Mouse (Mus musculus): Measurements from ENCODE around the gene Tle6. TPM values are rescaled to one million over a fixed set of nuclear protein-coding genes. Genes with fewer than 3 reads are reported as not detected.

Tle6 gene
- polyA plus RNA-seq, 1 experiment from 2014 or later = 3.5 TPM

DNA sequence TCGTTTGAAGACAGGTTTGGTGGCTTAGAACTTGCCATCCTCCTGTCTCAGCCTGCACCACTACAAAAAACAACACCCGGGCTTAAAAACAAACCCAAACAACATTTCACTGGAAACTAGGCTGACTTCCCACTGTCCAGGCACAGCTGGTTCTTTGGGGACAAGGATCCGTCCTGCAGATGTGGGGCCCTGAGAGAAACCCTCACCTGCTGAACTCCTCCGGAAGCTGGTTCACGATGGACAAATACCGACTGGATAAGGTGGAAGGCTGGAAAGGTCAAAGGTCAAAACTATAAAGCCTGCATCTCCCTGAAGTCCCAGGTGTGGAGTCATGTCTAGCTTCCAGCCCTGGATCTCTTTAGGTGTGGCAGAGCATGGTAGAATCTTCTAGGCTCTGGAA is 2.0 kb downstream of the Tle6 start:
- no peak overlapping the region for H3K9ac ChIP-seq (replicated peaks; ENCODE audit: low read depth, low read length)
- no peak overlapping the region for H3K4me2 ChIP-seq (ENCODE audit: low read length)
- no peaks in the 10 kb centered on the region for H3K36me3 ChIP-seq (ENCODE audit: control insufficient read depth, insufficient read depth)
- 56% methylated on average over 6 of the region's 6 CpGs for WGBS
- H3K9me3 ChIP-seq (ENCODE audit: control insufficient read depth, low read length) = no peaks in the 10 kb centered on the region
- H3K4me1 ChIP-seq (replicated peaks; ENCODE audit: control insufficient read depth, insufficient read depth, low read length) = peaks cover 43% of the 10 kb centered on the region
- H3K27ac ChIP-seq (ENCODE audit: low read length) = no peak overlapping the region
- H3K27me3 ChIP-seq (replicated peaks; ENCODE audit: control insufficient read depth, insufficient read depth, low read length) = peaks cover 24% of the 10 kb centered on the region
- H3K4me3 ChIP-seq (replicated peaks; ENCODE audit: low read length) = no peak overlapping the region
- ATAC-seq = no peak

DNA sequence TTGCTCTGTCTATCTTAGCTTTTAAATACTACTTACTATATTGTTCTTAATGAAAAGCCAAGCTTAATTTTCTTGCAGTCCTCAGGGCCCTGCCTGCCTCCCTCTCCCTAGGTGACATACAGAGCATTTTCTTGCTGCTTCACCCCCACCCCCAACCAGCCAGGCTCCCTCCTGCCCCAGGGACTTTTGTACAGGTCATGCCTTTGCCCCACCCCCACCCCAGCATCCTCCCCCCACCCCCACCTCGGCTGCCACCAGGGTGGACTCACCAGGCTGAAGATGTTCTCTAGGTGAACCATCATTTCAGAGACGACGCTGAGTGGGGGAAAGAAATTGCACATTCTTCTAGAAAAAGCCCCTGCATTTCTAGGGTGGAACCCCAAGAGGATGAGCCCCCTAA is 2.5 kb downstream of the Tle6 start:
- ATAC-seq = no peak
- Histone ChIP-seq H3K4me2 (ENCODE audit: low read length) (no peak overlapping the region), H3K4me3 (replicated peaks; ENCODE audit: low read length) (no peak overlapping the region), H3K9me3 (ENCODE audit: control insufficient read depth, low read length) (no peaks in the 10 kb centered on the region), H3K4me1 (replicated peaks; ENCODE audit: control insufficient read depth, insufficient read depth, low read length) (peaks cover 43% of the 10 kb centered on the region), H3K27ac (ENCODE audit: low read length) (no peak overlapping the region), H3K9ac (replicated peaks; ENCODE audit: low read depth, low read length) (no peak overlapping the region), H3K36me3 (ENCODE audit: control insufficient read depth, insufficient read depth) (no peaks in the 10 kb centered on the region), H3K27me3 (replicated peaks; ENCODE audit: control insufficient read depth, insufficient read depth, low read length) (peaks cover 27% of the 10 kb centered on the region)
- 47% methylated on average over 3 of the region's 3 CpGs for WGBS

DNA sequence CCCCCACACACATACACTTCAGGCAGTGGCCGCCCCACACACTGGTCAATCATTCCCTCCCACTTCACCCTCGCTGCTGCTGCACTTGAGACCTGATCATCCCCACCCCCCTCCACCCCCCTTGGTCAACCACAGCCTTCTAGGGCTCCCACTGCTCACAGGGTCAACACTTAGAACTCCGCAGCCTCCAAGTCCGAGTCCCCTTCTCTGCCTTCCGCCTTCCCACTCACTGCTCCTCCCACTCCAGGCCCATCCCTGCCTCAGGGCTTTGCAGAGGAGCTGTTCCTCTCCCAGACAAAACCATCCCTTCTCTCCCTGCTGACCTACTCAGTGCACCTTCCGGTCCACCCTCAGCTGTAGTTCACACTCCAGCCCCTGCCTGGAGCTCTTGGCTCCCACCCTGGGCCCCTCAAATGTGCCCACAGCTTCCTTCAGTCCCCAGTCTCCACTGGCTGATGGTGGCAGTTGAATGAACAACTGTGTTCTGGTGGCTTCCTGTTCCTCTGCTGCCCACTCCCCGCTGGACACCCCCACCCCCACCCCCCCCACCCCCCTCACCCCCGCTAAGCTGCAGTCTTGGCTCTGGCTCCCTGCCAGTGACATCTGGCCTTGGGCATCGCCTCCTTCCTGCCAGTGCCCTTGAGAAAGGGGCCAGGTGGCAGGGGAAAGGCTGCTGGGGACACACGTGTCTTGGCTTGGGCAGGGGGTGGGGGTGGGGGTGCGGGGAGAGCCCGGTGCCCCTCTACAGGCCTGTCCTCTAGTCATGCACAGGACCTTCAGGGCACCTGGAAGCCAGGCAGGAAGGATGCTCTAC is 3.5 kb downstream of the Tle6 start:
- H3K27ac ChIP-seq (ENCODE audit: low read length) = no peak overlapping the region
- no peak overlapping the region for H3K9ac ChIP-seq (replicated peaks; ENCODE audit: low read depth, low read length)
- peaks cover 39% of the 10 kb centered on the region for H3K4me1 ChIP-seq (replicated peaks; ENCODE audit: control insufficient read depth, insufficient read depth, low read length)
- no peaks in the 10 kb centered on the region for H3K9me3 ChIP-seq (ENCODE audit: control insufficient read depth, low read length)
- H3K36me3 ChIP-seq (ENCODE audit: control insufficient read depth, insufficient read depth) = no peaks in the 10 kb centered on the region
- ATAC-seq = peak; percentile 14
- H3K4me3 ChIP-seq (replicated peaks; ENCODE audit: low read length) = no peak overlapping the region
- peaks cover 30% of the 10 kb centered on the region for H3K27me3 ChIP-seq (replicated peaks; ENCODE audit: control insufficient read depth, insufficient read depth, low read length)
- 7% methylated on average over 12 of the region's 12 CpGs for WGBS
- no peak overlapping the region for H3K4me2 ChIP-seq (ENCODE audit: low read length)

DNA sequence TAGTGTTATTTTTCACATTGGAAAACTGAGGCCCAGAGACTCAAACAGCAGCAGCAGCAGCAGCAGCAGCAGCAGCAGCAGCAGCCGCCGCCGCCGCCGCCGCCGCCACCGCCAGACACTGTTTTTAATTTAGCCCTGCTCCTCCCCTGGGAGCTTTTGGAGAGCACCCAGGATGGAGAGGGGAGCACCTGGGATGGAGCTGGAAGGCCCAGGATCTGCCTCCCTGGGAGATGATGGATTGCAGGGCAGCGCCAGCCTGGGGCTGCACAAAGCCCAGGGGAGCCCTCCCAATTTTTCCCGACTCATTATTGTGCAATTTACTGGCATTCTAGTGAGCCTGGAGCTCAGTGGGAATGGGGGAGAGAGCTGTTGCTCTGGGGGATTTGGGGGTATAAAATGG is 4.3 kb downstream of the Tle6 start:
- ATAC-seq = no peak
- peaks cover 27% of the 10 kb centered on the region for H3K27me3 ChIP-seq (replicated peaks; ENCODE audit: control insufficient read depth, insufficient read depth, low read length)
- H3K36me3 ChIP-seq (ENCODE audit: control insufficient read depth, insufficient read depth) = no peaks in the 10 kb centered on the region
- H3K4me2 ChIP-seq (ENCODE audit: low read length) = peak overlapping the region; percentile 37
- H3K4me1 ChIP-seq (replicated peaks; ENCODE audit: control insufficient read depth, insufficient read depth, low read length) = peaks cover 38% of the 10 kb centered on the region
- no peaks in the 10 kb centered on the region for H3K9me3 ChIP-seq (ENCODE audit: control insufficient read depth, low read length)
- peak overlapping the region; percentile 14; the same call in 1 of the 2 replicates for H3K27ac ChIP-seq (ENCODE audit: low read length)
- peak overlapping the region; percentile 15; the same call in 1 of the 2 replicates for H3K4me3 ChIP-seq (replicated peaks; ENCODE audit: low read length)
- peak overlapping the region; percentile 46 for H3K9ac ChIP-seq (replicated peaks; ENCODE audit: low read depth, low read length)
- 0% methylated on average over 10 of the region's 10 CpGs for WGBS

DNA sequence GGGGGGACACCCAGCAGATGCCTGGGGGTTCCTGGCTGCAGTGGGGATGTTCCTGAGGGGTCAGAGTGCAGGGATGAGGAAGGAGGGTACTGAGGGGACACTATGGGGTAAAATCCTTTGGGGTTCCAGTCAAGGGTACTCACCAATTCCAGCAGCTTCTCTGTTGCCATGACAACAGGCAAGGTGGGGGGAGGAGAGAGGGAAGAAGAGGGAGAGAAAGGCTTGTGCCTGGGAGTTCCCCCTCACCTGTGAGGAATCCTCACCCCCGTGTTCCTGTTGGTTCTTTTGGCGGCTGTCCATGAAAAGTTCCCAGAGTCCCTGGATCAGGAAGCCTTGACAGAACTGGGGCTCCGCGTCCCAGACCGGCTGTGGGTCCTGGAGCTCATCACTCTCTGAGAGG is 5.3 kb downstream of the Tle6 start:
- no peak overlapping the region for H3K4me2 ChIP-seq (ENCODE audit: low read length)
- no peak for ATAC-seq
- no peaks in the 10 kb centered on the region for H3K36me3 ChIP-seq (ENCODE audit: control insufficient read depth, insufficient read depth)
- no peak overlapping the region for H3K27ac ChIP-seq (ENCODE audit: low read length)
- 43% methylated on average over 5 of the region's 5 CpGs for WGBS
- no peak overlapping the region for H3K4me3 ChIP-seq (replicated peaks; ENCODE audit: low read length)
- peaks cover 28% of the 10 kb centered on the region for H3K4me1 ChIP-seq (replicated peaks; ENCODE audit: control insufficient read depth, insufficient read depth, low read length)
- H3K9me3 ChIP-seq (ENCODE audit: control insufficient read depth, low read length) = no peaks in the 10 kb centered on the region
- H3K27me3 ChIP-seq (replicated peaks; ENCODE audit: control insufficient read depth, insufficient read depth, low read length) = peaks cover 27% of the 10 kb centered on the region
- no peak overlapping the region for H3K9ac ChIP-seq (replicated peaks; ENCODE audit: low read depth, low read length)

DNA sequence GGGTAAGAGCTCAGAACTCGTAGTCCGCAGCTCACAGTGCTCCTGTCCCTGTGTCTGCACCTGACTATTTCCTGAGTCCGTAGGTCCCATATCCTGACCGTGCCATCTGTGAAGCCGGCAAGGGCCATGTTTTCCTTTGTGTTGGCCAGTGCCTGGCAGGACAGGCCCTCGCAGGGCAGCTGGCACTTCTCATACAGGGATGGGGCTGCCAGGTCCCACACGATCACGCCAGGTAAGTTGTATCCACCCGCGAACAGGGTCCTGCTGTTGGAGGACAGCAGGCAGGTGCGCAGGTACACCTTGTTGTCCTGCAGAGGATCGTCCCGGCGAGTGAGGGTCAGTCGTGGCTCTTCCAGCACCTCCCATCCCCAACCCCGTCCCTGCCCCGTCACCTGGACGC is 6.9 kb downstream of the Tle6 start:
- H3K4me3 ChIP-seq (replicated peaks; ENCODE audit: low read length) = no peak overlapping the region
- H3K9ac ChIP-seq (replicated peaks; ENCODE audit: low read depth, low read length) = no peak overlapping the region
- peaks cover 26% of the 10 kb centered on the region for H3K4me1 ChIP-seq (replicated peaks; ENCODE audit: control insufficient read depth, insufficient read depth, low read length)
- ATAC-seq = no peak
- H3K27me3 ChIP-seq (replicated peaks; ENCODE audit: control insufficient read depth, insufficient read depth, low read length) = peaks cover 25% of the 10 kb centered on the region
- no peak overlapping the region for H3K27ac ChIP-seq (ENCODE audit: low read length)
- 76% methylated on average over 18 of the region's 18 CpGs for WGBS
- no peaks in the 10 kb centered on the region for H3K9me3 ChIP-seq (ENCODE audit: control insufficient read depth, low read length)
- H3K36me3 ChIP-seq (ENCODE audit: control insufficient read depth, insufficient read depth) = no peaks in the 10 kb centered on the region
- H3K4me2 ChIP-seq (ENCODE audit: low read length) = no peak overlapping the region

DNA sequence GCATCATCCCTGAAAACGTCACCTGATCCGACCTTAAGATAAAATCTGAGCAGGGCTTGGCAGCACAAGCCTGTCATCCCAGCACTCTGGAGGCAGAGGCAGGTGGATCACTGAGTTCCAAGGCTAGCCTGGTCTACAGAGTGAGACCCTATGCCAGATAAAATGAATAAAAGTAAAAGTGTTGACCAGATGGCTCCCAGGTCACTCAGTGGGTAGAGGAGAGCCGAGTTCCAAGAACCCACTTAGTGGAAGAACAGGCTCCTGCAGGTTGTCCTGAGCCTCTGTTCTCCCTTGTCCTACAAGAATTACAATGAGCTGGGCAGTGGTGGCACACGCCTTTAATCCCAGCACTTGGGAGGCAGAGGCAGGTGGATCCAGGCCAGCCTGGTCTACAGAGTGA is 7.7 kb downstream of the Tle6 start:
- no peaks in the 10 kb centered on the region for H3K9me3 ChIP-seq (ENCODE audit: control insufficient read depth, low read length)
- ATAC-seq = no peak
- no peak overlapping the region for H3K27ac ChIP-seq (ENCODE audit: low read length)
- no peak overlapping the region for H3K4me3 ChIP-seq (replicated peaks; ENCODE audit: low read length)
- H3K4me2 ChIP-seq (ENCODE audit: low read length) = no peak overlapping the region
- H3K27me3 ChIP-seq (replicated peaks; ENCODE audit: control insufficient read depth, insufficient read depth, low read length) = peaks cover 22% of the 10 kb centered on the region
- no peaks in the 10 kb centered on the region for H3K36me3 ChIP-seq (ENCODE audit: control insufficient read depth, insufficient read depth)
- H3K4me1 ChIP-seq (replicated peaks; ENCODE audit: control insufficient read depth, insufficient read depth, low read length) = peaks cover 26% of the 10 kb centered on the region
- 73% methylated on average over 4 of the region's 4 CpGs for WGBS
- H3K9ac ChIP-seq (replicated peaks; ENCODE audit: low read depth, low read length) = no peak overlapping the region

DNA sequence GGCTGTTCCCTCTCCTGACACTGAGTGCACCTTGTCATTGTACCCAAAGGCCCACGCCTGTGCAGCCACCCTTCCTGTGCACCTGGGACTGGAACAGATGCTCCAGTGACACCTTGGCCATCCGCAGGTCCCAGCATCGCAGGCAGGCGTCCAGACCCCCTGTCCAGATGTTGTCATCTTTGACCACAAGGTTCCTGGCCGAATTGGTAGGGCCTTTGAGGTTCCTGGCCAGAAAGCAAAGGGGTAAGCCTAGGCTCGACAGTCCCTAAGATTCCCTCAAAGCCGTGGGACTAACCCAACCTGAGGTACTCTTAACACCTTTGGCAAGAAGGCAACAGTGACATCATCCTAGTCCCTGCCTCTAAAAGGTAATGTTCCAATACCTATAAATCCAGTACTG is 8.2 kb downstream of the Tle6 start:
- H3K4me3 ChIP-seq (replicated peaks; ENCODE audit: low read length) = no peak overlapping the region
- 81% methylated on average over 7 of the region's 7 CpGs for WGBS

DNA sequence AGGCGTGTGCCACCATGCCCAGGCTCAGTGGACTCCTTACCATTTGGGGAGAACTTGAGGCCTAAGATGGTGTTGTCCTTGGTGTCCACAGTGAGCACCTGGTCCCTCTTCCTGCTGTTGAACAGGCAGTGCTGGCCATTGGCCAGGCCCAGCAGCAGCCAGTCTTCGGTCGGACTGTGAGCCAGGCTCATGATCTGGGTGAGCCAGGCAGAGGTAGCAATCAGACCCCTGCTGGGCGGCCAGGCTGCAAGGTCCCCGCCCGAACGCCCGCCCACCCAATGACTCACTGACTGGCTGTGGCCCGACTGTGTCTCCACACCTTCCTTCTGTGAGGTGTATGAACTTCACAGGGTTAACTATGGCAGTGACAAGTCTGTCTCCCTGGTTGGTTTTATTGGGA is 9.0 kb downstream of the Tle6 start:
- Histone ChIP-seq H3K4me2 (ENCODE audit: low read length) (no peak overlapping the region), H3K4me1 (replicated peaks; ENCODE audit: control insufficient read depth, insufficient read depth, low read length) (peaks cover 16% of the 10 kb centered on the region), H3K9ac (replicated peaks; ENCODE audit: low read depth, low read length) (no peak overlapping the region), H3K36me3 (ENCODE audit: control insufficient read depth, insufficient read depth) (no peaks in the 10 kb centered on the region), H3K27me3 (replicated peaks; ENCODE audit: control insufficient read depth, insufficient read depth, low read length) (peaks cover 24% of the 10 kb centered on the region), H3K27ac (ENCODE audit: low read length) (no peak overlapping the region), H3K4me3 (replicated peaks; ENCODE audit: low read length) (no peak overlapping the region), H3K9me3 (ENCODE audit: control insufficient read depth, low read length) (no peaks in the 10 kb centered on the region)
- ATAC-seq = no peak
- WGBS = 71% methylated on average over 9 of the region's 9 CpGs

More for the DNA sequence above, 8.2 kb downstream of the Tle6 start:
- Histone ChIP-seq H3K9me3 (ENCODE audit: control insufficient read depth, low read length) (no peaks in the 10 kb centered on the region), H3K27me3 (replicated peaks; ENCODE audit: control insufficient read depth, insufficient read depth, low read length) (peaks cover 20% of the 10 kb centered on the region), H3K36me3 (ENCODE audit: control insufficient read depth, insufficient read depth) (no peaks in the 10 kb centered on the region), H3K27ac (ENCODE audit: low read length) (no peak overlapping the region), H3K4me1 (replicated peaks; ENCODE audit: control insufficient read depth, insufficient read depth, low read length) (peaks cover 24% of the 10 kb centered on the region), H3K9ac (replicated peaks; ENCODE audit: low read depth, low read length) (no peak overlapping the region), H3K4me2 (ENCODE audit: low read length) (no peak overlapping the region)
- no peak for ATAC-seq

Data from forebrain, embryonic 16.5 days (tissue).